Mouse (Mus musculus) cerebellum, postnatal 4 days (tissue): Measurements from ENCODE around the gene Hsd17b2.

ENCODE experiments used
- DNase-seq, 2 experiments: peaks; one replicate each; pipeline ENCODE4 v3.0.0; 2022; ENCODE audit warnings: low spot score in 2 of 2, mixed read lengths in 1 of 2

Hsd17b2 gene

GRCm38 (mm10) chr8:117772126-117772525, 70.4 kb downstream of the Hsd17b2 start:
- DNase-seq, result peak in 1 of 2 experiments; percentile 28

GRCm38 (mm10) chr8:117772597-117772996, 70.9 kb downstream of the Hsd17b2 start:
- DNase-seq, result no peak

- no peak for DNase-seq
Observed at GRCm38 (mm10) chr8:117775626-117776025, 73.9 kb downstream of the Hsd17b2 start.

DNA sequence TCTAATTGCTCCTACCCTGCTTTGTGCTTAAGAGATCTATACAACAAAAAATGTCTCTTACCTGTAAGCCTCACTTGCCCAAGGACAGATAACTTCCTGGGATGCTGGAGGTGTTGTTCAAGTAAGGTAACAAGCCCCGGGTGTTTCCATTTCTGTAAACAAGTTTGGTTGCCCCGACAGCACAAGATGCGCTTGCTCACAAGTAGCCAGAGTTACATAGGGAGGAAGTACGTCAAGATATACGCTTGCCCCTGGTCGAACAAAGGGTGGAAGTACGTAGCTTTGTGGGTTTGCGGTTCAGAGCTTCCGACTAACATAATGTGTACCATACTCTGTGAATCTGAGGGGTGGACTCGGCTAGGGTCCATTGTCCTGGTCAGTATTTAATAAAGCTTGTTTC, 74.4 kb downstream of the Hsd17b2 start:
- no peak for DNase-seq

DNA sequence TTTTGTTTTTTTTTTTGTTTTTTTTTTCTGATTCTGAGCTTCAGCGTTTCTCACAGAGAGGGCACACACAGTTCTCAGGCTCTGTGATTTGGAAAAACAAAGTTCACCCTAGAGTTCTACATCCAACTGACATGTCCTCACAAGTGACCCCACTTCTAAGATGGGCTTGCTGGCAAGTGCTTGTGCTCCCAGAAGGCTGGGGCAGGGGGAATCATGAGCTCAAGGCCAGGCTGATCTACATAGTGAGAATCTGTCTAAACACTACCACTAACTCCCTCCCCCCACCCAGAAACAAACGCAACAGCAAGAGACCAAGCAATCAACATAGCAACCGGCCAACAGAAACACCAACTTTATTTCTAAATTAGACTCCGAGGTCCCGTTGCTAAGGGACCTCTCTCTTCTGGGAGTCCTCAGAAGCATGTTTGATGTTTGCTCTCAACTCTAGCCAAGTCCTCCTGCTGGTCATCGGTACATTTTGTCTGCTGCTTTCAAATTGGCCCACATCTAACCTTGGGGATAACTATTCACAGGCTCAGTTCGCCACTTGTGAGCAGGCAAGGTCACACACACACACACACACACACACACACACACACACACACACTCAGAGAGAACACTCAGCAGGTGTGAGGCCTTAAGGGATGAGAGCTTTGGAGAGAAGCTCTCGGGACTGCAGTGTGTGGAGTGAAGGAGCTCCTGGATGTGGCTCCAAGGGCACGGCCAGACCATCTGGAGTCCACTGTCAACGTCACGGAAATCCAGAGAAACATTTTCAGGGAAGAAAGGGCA, 77.0 kb downstream of the Hsd17b2 start:
- no peak for DNase-seq

DNA sequence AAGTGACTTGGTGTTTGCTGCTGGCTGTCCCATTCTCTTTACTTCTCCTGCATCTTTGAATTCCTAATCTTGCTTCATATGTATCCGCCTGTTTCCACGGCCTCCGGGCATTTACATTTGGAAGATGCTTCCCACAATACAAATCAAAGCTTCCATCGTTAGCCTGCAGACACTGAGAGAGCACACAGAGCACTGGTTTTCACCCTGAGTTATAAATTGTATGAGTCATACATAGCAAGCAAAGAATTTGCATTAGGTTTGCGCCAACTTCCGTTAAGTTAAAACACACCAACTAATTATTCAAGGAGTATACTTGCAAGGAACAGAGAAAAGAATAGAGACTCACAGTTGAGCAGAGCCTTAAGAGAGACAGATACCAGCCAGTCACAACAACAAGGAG, 77.6 kb downstream of the Hsd17b2 start:
- DNase-seq, result no peak

DNA sequence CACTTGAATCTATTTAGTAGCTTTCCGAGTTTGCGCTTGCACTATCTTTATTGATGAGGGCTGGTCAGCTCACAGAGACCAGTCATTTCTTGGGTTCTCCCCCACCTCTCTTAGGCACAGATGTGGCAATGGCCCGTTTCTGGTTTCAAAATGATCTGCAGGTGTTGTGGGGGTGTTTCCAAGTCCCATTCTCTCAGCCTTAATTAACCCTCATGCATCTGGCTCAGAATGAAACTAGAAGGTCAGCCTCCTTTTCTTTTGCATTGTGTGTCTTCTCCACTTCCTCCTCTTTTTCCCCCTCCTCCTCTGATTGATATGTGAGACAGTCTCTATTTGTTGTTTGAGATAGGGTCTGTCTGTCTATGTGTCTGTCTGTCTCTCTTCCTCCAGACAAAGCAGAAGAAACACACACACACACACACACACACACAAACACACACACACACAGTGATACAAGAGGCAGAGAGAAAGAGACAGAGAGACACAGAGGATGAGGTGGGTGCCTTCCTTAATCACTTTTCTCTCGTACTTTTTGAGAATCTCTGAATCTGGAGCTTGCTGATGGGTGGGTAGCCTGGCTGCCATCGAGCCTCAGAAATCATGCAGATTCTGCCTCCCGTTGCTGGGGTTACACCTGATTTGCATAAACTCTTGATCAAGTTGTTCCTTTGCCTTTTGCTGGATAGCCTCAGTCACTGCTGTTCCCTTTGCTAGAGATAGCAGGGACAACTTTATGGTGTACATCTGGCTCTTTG, 79.8 kb downstream of the Hsd17b2 start:
- DNase-seq, result no peak

DNA sequence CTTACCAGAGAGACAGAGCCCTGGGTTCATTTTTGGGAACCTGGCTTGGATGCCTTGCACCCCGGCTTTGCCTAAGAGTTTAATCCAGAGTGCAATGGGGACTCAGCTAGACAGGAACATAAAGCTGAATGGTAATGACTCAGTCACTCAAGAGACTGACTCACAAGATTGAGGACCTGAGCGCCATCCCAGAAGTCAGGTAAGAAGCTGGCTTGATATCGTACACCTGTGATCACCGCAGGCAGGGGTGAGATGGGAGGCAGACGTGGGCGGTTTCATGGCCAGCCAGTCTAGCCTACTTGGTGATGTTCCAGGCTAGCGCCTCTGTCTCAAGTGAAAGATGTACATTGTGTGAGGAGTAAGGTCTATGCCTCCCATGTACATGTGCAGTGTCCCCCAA, 81.3 kb downstream of the Hsd17b2 start:
- no peak for DNase-seq

DNA sequence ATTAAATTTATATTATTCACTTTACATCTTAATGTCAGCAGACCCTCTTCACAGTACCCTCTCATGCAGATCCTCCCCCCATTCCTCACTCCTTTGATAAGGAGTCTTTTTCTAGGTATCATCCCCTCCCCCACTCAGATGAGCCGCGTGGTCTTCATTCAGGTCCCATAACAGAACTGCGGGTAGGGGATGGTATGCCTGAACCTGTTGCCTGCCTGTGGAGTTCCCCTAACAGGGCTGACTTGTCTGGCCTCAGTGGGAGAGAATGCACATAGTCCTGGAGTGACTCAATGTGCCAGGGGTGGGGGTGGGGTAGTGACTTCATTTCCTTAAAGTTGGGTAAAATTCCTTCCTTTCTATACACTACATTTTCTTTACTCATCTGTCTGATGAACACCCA, 84.7 kb downstream of the Hsd17b2 start:
- DNase-seq, result no peak

- no peak for DNase-seq
Observed at GRCm38 (mm10) chr8:117792616-117793144, 91.0 kb downstream of the Hsd17b2 start.

DNA sequence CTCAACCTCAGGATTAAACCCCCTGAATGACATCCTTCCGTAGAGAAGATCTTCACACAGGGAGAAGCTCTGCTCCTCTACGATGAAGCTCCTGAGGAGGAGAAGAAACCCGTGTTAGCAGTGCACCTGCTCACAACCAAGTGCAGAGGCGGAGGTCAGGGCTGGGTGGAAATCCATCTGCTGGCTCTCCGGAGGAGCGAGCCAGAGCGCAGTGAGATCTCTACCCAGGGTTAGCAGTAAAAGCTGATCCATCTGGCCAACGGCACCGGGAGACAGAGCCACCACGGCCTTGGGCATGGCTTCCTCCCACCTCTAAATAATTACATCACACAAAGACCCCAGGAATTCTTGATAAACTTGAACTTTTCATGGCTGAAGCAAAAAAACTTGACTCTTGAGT, 92.9 kb downstream of the Hsd17b2 start:
- no peak for DNase-seq

- no peak for DNase-seq
Observed at GRCm38 (mm10) chr8:117796464-117796863, 94.8 kb downstream of the Hsd17b2 start.

- no peak for DNase-seq
Observed at GRCm38 (mm10) chr8:117798066-117798465, 96.4 kb downstream of the Hsd17b2 start.

DNA sequence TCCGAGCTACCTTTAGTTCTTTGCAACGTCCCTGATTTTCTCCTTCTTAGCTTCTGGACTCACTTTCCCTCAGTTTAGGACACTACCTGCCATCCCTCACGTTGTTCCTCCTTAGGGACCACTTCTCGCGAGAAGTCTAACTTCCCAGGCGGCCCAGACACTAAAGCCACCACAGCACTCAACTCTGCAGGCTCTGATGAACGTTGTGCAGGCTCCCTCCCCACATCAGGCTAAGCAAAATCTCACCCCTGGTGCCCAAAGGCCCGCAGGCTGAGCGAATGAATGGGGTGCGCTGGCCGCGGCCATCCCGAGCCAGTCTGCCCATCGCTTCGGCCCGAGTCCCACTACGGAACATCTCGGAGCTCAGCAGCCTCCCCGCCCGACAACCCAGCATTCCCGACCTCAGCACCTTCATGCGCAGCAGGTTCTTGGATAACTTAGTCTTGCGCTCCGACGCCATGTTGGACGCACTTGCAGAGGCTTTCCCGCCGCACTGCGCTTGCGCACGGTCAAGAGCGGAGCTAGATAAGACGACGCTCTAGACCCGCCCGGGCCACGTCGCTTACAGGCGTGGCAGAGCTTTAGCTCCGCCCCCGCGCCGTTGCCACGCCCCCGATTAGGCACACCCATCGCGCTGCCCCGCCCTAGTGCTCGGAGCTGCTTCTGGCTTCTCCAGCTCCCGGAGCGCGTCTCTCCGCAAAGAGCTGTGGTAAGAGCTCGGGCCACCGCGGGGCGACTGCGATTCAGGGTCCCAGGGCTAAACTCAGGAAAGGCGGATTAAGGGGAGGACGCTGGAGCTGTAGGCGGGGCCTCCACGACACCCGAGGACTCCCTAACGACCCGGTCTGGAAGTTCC, 100.0 kb downstream of the Hsd17b2 start, which contains the start of gene Mphosph6:
TSS of gene Mphosph6 (minus strand) at position 501 of the 856 bp plus-strand sequence.
- DNase-seq, result peak; percentile 84 to 93

DNA sequence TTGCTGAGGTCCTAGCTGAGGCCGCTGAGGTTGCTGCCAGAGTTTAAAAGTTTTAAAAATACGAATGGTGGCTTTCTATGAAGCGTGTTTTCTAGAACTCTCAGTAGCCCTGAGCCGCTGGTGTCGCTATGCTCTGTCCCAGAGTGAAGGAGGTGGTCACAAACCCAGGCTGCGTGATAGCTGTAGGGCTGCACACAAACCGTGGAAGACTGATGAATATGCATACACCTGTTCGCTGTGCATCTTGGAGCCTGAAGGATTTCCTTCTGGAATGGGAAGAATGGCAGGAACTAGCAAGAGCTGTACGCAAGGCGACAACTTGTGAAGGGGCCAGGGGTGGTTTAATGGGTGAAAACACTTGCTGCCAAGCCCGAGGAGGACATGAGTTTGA, 100.6 kb downstream of the Hsd17b2 start:
- peak in 1 of 2 experiments; percentile 17 for DNase-seq

GRCm38 (mm10) chr8:117805419-117805818, 103.7 kb downstream of the Hsd17b2 start:
- DNase-seq, result no peak
